Mouse (Mus musculus) embryo, embryonic 11 days (tissue): ENCODE results near the gene Igsf10.
"Not testable (repeated sequence)": the region's sequence is repeated elsewhere in the genome, so short reads cannot be mapped to it uniquely, and the experiment has no call there.

Experiments
- DNase-seq: peaks from one replicate; pipeline ENCODE4 v3.0.0-alpha.2; 2015

Gene Igsf10

GRCm38 (mm10) chr3:59344065-59344905 is at the start of gene Igsf10:
TSS of gene Igsf10 (minus strand) at chr3:59344394.
- DNase-seq = peak; percentile 91

GRCm38 (mm10) chr3:59385553-59385952 is 41.4 kb upstream of the Igsf10 start:
- DNase-seq = no peak

- DNase-seq = no peak
These were observed 40.8 kb upstream of the Igsf10 start for GRCm38 (mm10) chr3:59385000-59385399.

GRCm38 (mm10) chr3:59384321-59384720 is 40.1 kb upstream of the Igsf10 start:
- DNase-seq = no peak

- not testable (repeated sequence) for DNase-seq
These were observed 34.6 kb upstream of the Igsf10 start for GRCm38 (mm10) chr3:59378791-59379190.

- no peak for DNase-seq
These were observed 17.7 kb upstream of the Igsf10 start for GRCm38 (mm10) chr3:59361895-59362294.

- peak; percentile 50 for DNase-seq
These were observed 15.9 kb upstream of the Igsf10 start for GRCm38 (mm10) chr3:59360102-59360501.

- no peak for DNase-seq
These were observed 10.0 kb upstream of the Igsf10 start for GRCm38 (mm10) chr3:59354156-59354555.

GRCm38 (mm10) chr3:59351768-59352167 is 7.6 kb upstream of the Igsf10 start:
- no peak for DNase-seq

- DNase-seq = peak; percentile 10
These were observed 1.2 kb downstream of the Igsf10 start for GRCm38 (mm10) chr3:59343026-59343425.

GRCm38 (mm10) chr3:59341647-59342427 is 2.4 kb downstream of the Igsf10 start:
- DNase-seq = no peak

- no peak for DNase-seq
These were observed 15.7 kb downstream of the Igsf10 start for GRCm38 (mm10) chr3:59328526-59328925.

GRCm38 (mm10) chr3:59321278-59321876 is 22.8 kb downstream of the Igsf10 start:
- DNase-seq = peak; percentile 58

GRCm38 (mm10) chr3:59316077-59316476 is 28.1 kb downstream of the Igsf10 start:
- DNase-seq = no peak

GRCm38 (mm10) chr3:59312610-59313009 is 31.6 kb downstream of the Igsf10 start:
- DNase-seq = no peak

GRCm38 (mm10) chr3:59305518-59305917 is 38.7 kb downstream of the Igsf10 start:
- DNase-seq = no peak

- DNase-seq = no peak
These were observed 39.2 kb downstream of the Igsf10 start for GRCm38 (mm10) chr3:59304944-59305343.

GRCm38 (mm10) chr3:59297653-59298052 is 46.5 kb downstream of the Igsf10 start:
- DNase-seq = no peak

GRCm38 (mm10) chr3:59296563-59297130 is 47.5 kb downstream of the Igsf10 start:
- no peak for DNase-seq

- no peak for DNase-seq
These were observed 48.3 kb downstream of the Igsf10 start for GRCm38 (mm10) chr3:59295699-59296562.

GRCm38 (mm10) chr3:59293437-59294199 is 50.6 kb downstream of the Igsf10 start:
- no peak for DNase-seq
